Mouse (Mus musculus): ENCODE measurements at regions not wholly inside any gene's neighbourhood (a gene's known extent, or its start where the extent isn't known, plus 50 kb on each side); places are given as distances from the start of the nearest gene placed in this dataset.

GRCm38 (mm10) chr10:23052480-23053378, 232.8 kb upstream of the Tcf21 start:
- peak; percentile 14 for DNase-seq (ENCODE audit: low spot score)

- DNase-seq (ENCODE audit: low spot score): no peak
These were observed 224.5 kb upstream of the Tcf21 start for GRCm38 (mm10) chr10:23044466-23044865.

GRCm38 (mm10) chr10:23031491-23032126, 211.6 kb upstream of the Tcf21 start:
- no peak for DNase-seq (ENCODE audit: low spot score)

DNA sequence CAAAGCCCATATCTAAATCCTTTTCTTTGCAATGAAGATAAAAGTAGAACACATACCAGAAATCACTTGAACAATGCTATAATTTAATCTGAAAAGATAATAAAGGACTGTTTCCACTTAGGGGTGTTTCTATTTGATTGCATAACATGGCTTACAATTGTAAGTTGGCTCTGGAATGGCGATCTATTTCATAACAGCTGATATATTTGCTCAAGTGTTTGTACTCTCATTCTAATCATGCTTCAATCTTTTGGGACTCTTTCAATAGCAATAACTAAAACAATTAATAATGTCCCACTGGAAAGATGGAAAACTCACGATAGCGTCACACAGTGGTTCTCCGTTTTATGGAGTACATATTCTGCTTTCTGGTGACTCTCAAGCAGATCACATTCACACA, 208.0 kb upstream of the Tcf21 start:
- DNase-seq (ENCODE audit: low spot score): no peak

- no peak for DNase-seq (ENCODE audit: low spot score)
These were observed 197.2 kb upstream of the Tcf21 start for GRCm38 (mm10) chr10:23017151-23017678.

DNA sequence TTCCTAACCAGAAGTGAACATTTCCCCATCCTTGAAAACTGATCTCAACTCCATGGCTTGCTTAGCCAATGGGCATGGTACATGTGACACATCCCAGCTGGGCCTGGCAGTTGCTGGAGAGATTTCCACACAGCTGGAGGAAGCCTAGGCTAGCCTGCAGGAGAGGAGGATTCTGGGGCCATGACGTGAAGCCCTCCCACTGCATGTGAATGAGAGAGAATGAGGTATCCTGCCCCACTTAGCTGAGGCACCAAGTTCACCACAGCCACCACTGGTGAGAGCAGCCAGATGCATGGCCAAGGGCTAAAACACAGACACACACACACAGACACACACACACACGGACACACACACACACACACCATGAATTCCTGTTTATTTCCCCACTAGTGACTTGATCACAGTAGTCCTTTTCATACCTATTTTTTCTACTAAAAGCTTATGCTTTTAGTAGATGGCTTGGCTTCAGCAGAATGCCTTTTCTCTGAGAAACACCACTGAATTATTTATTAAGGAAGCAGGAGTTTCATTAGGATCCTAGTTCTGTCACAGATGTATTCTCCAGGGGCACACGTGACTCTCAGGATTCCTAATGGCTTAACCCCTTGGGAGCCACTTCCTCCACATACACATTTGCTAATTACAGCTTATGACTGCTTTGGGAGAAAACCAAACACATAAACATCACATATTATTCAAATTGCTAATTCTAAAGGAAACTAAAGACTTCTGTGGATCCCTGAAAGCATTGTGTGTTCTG, 196.1 kb upstream of the Tcf21 start:
- DNase-seq (ENCODE audit: low spot score): no peak

- DNase-seq (ENCODE audit: low spot score): no peak
These were observed 190.7 kb upstream of the Tcf21 start for GRCm38 (mm10) chr10:23010715-23011114.

GRCm38 (mm10) chr10:23010201-23010600, 190.2 kb upstream of the Tcf21 start:
- no peak for DNase-seq (ENCODE audit: low spot score)

DNA sequence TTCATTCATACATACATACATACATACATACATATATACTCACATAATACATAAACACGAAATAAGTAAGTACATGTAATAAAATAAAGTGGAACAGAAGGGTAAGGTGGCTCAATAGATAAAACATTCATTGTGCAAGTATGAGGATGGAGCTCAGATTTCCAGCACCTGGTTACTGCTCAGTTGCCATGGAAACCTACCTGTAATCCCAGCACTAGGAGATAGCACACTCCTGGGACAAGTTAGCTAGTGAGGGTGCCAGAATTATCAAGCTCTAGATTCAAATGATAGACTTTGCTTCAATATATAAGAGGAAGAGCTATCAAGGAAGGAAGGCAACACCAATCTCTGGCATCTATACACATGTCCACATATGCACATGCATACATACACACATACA, 184.8 kb upstream of the Tcf21 start:
- DNase-seq (ENCODE audit: low spot score): no peak

DNA sequence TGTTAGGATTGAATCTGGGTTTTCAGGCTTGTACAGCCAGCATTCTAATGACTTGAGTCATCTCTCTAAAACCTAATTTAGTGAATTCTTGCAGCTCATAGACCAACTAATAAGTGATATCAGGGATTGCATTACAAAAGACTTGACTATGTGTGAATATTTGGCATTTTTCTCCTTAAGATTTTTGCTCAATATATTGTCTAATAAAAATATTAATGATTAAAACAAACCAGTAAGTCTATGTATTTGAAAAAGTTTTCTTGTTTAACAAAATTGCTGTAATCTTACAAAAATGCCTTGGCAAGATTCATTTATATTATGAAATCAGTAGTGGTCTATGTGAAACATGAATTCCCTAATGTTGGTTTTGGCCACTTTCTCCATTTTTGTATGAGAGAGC, 183.7 kb upstream of the Tcf21 start:
- no peak for DNase-seq (ENCODE audit: low spot score)

DNA sequence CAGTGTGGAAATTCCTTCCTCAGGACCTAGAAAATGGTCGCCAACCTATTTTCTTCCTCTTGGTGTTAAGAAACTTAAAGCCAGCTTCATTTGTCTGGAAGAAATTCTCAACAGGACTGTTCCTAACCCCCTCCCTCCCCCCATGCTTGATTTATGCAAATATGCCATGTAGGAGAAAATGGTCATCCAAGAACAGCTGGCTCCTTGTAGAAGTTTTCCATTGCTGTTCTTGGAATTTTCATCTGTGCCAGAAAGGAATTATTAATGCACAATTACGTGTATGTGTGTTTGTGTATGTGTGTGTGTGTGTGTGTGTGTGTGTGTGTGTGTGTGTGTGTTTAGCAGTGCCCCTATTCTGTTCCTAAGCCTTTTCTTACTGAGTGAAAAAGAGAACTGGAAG, 178.6 kb upstream of the Tcf21 start:
- DNase-seq (ENCODE audit: low spot score): no peak

- no peak for DNase-seq (ENCODE audit: low spot score)
These were observed 177.6 kb upstream of the Tcf21 start for GRCm38 (mm10) chr10:22997571-22997970.

GRCm38 (mm10) chr10:22993158-22993557, 173.2 kb upstream of the Tcf21 start:
- DNase-seq (ENCODE audit: low spot score): no peak

DNA sequence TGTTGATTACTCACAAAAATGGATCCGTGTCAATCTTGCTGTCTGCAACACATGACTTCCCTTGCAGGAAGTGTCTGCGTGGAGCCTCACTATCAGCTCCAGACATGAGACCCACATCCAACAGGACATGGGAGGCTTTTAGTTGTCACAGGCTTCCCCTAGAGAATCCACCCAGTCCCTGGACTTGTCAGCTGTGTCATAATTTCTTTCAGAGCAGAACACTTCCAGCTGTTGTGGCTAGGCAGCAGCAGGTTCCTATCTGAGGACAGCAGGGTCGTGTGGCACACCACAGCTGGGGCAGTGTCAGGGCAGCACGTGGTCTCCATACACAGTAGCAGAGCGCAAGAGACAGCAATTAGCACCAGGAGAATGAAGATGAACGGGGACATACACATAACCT, 161.8 kb upstream of the Tcf21 start:
- DNase-seq (ENCODE audit: low spot score): no peak

DNA sequence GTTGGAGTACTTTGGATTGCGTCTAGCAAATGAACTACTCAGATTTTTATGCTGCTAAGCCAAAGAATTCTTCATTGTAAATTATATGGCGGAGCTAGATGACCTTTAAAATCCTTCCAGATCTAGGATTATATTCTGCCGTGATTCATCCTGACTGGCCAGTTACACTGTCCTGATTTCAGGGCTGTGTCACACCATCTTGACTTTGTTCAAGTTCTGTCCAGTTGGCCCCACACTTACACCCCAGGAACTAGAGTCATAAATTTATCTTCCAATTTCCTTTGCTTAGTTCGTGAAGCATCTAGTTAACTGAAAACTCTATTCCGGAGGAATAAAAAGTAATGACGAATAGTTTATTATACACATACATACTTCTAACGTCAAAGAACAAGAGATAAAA, 158.5 kb upstream of the Tcf21 start:
- no peak for DNase-seq (ENCODE audit: low spot score)

DNA sequence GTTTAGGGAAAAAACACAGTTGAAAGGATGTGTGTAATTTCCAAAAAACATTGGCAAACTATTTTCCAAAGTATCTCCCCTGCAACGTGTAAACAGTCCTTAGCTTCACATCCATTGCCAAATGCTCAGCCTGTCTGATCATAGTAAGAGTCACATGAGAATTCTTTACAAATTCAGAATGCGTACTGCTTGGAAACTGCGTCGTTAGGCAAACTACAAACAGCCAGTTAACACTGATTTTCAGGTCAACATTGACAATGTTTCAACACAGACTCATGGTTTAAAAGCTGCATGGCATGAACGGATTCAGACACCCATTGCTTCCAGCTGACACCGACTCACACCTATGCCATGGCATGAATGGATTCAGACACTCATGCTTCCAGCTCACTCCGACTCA, 137.0 kb upstream of the Tcf21 start:
- DNase-seq (ENCODE audit: low spot score): no peak

- DNase-seq (ENCODE audit: low spot score): no peak
These were observed 133.3 kb upstream of the Tcf21 start for GRCm38 (mm10) chr10:22953283-22953682.

DNA sequence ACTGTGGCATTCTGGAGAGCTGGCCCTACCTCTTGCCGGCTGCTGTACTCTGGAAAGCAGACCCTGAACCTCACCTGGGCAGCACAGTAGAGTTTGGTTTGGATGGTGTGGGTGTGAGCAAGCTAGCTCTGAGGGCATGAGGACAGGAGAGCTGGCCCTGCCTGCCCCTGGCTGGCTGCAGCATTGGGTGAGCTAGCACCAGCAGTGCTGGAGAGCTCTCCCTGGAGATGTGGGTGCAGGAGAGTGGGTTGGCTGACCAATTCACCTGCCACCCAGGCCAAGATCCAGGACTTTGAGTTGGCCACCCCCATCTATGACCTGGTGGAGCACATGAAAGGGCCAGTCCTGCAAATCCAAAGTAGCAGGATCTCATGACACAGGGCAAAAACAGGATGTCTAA, 124.3 kb upstream of the Tcf21 start:
- DNase-seq (ENCODE audit: low spot score): no peak

GRCm38 (mm10) chr10:22927977-22928376, 108.0 kb upstream of the Tcf21 start:
- peak; percentile 5 for DNase-seq (ENCODE audit: low spot score)

- DNase-seq (ENCODE audit: low spot score): no peak
These were observed 106.1 kb upstream of the Tcf21 start for GRCm38 (mm10) chr10:22926099-22926498.

- no peak for DNase-seq (ENCODE audit: low spot score)
These were observed 101.3 kb upstream of the Tcf21 start for GRCm38 (mm10) chr10:22921035-22921965.

All from urinary bladder, postnatal 14 days (tissue).